Mouse (Mus musculus) erythroblast, adult 5-6 weeks (primary cell): ENCODE measurements around the gene Ptchd1. TPM values are rescaled to one million over a fixed set of nuclear protein-coding genes. Genes with fewer than 3 reads are reported as not detected.

ENCODE experiments used
- ATAC-seq: replicated peaks from 2 replicates; pipeline ENCODE4 v1.8.0; 2016; ENCODE audit warnings: moderate number of reproducible peaks, mild to moderate bottlenecking, moderate TSS enrichment, inconsistent platforms; ENCODE audit not compliant: poor library complexity, low FRiP score, severe bottlenecking
- total RNA-seq, 2 experiments: library from RNA; stranded (forward) in 1 of 2; stranded (reverse) in 1 of 2; fragments of 150-400 nt in 1 of 2; fragments of 200-764, 138-1000 nt in 1 of 2; gene quantifications; 2 replicates each; pipeline versions ENCODE4 v1.2.3 to v1.2.4; 2015 to 2017; ENCODE audit warnings: low replicate concordance in 2 of 2

The Ptchd1 gene
- total RNA-seq (2015; ENCODE audit: low replicate concordance): not detected in 2 replicates
- total RNA-seq (2017; ENCODE audit: low replicate concordance): 0.98 TPM in 1 of 2 replicates, not detected in the other

GRCm38 (mm10) chrX:155623701-155624281 lies at the start of gene Ptchd1:
Gene Ptchd1 (minus strand): TSS chrX:155623814.
- no peak for ATAC-seq

- no peak for ATAC-seq
These were observed 34.4 kb upstream of the Ptchd1 start for GRCm38 (mm10) chrX:155657971-155658370.

- ATAC-seq: no peak
These were observed 22.4 kb upstream of the Ptchd1 start for GRCm38 (mm10) chrX:155645975-155646374.

- no peak for ATAC-seq
These were observed 20.4 kb upstream of the Ptchd1 start for GRCm38 (mm10) chrX:155643975-155644374.

- ATAC-seq: no peak
These were observed 2.1 kb upstream of the Ptchd1 start for GRCm38 (mm10) chrX:155625671-155626196.

- no peak for ATAC-seq
These were observed 1.3 kb upstream of the Ptchd1 start for GRCm38 (mm10) chrX:155624895-155625294.

- no peak for ATAC-seq
These were observed 777 bp upstream of the Ptchd1 start, which contains the start of gene Gm15155 for GRCm38 (mm10) chrX:155624341-155624841. Gene Gm15155 (plus strand): TSS chrX:155624741.

GRCm38 (mm10) chrX:155622961-155623599 lies 534 bp downstream of the Ptchd1 start:
- ATAC-seq: no peak

- no peak for ATAC-seq
These were observed 1.1 kb downstream of the Ptchd1 start for GRCm38 (mm10) chrX:155622527-155622926.

- ATAC-seq: no peak
These were observed 22.4 kb downstream of the Ptchd1 start for GRCm38 (mm10) chrX:155601196-155601595.

GRCm38 (mm10) chrX:155596390-155596789 lies 27.2 kb downstream of the Ptchd1 start:
- no peak for ATAC-seq

- ATAC-seq: no peak
These were observed 28.9 kb downstream of the Ptchd1 start for GRCm38 (mm10) chrX:155594685-155595084.

- ATAC-seq: no peak
These were observed 31.1 kb downstream of the Ptchd1 start for GRCm38 (mm10) chrX:155592467-155592866.

- ATAC-seq: no peak
These were observed 32.1 kb downstream of the Ptchd1 start for GRCm38 (mm10) chrX:155591490-155591889.

- ATAC-seq: no peak
These were observed 39.0 kb downstream of the Ptchd1 start for GRCm38 (mm10) chrX:155584586-155584985.

GRCm38 (mm10) chrX:155579791-155580190 lies 43.8 kb downstream of the Ptchd1 start:
- ATAC-seq: no peak

GRCm38 (mm10) chrX:155572396-155572795 lies 51.2 kb downstream of the Ptchd1 start:
- no peak for ATAC-seq

- no peak for ATAC-seq
These were observed 79.8 kb downstream of the Ptchd1 start for GRCm38 (mm10) chrX:155543780-155544179.
